Mouse (Mus musculus): ENCODE measurements at regions not wholly inside any gene's neighbourhood (a gene's known extent, or its start where the extent isn't known, plus 50 kb on each side); places are given as distances from the start of the nearest gene placed in this dataset.

DNA sequence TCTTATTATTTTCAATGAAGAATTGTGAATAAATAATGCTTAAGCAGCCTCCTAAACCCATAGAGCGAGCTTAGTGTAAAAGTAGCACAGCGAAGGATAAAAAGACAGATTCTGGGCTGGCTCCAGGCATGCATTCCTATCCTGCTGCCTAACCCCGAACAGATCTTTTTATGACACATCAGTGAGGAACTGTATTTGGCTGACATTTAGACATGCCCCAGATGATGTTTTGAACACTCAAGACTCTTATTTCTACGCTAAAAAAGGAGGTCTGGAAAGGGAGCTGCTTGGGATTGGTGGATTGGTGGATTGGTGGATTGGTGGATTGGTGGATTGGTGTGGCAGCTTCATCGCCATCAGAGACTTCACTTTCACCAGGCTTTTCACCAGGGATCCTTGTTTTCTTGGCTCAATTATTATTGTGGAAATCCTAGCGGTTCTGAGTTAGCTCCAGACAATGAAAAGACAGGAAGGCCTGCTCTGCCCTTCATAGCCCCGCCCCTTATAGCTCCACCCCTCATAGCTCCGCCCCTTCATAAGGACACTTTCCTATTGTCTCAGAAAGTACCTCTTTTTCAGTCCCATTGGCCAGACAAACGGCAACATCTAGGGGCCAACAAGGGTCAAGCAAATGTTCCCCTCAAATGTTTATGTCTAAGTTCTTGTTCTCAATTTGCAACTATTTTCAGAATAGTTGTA lies 59.6 kb upstream of the Plxnc1 start:
- Histone ChIP-seq H3K4me2 (replicated peaks) (no peak overlapping the region), H3K36me3 (replicated peaks; ENCODE audit: control insufficient read depth, insufficient read depth) (no peaks in the 10 kb centered on the region), H3K9ac (no peak overlapping the region), H3K27ac (no peak overlapping the region), H3K4me3 (replicated peaks; ENCODE audit: low read length) (no peak overlapping the region), H3K9me3 (ENCODE audit: control insufficient read depth, low read length) (no peaks in the 10 kb centered on the region), H3K4me1 (replicated peaks; ENCODE audit: control insufficient read depth, insufficient read depth, low read length) (no peaks in the 10 kb centered on the region), H3K27me3 (ENCODE audit: control insufficient read depth, insufficient read depth, low read length) (no peaks in the 10 kb centered on the region)
- DNase-seq (ENCODE audit: low spot score) (no peak), ATAC-seq (ENCODE audit: low FRiP score) (no peak)
- 86% methylated on average over 9 of the region's 9 CpGs for WGBS

DNA sequence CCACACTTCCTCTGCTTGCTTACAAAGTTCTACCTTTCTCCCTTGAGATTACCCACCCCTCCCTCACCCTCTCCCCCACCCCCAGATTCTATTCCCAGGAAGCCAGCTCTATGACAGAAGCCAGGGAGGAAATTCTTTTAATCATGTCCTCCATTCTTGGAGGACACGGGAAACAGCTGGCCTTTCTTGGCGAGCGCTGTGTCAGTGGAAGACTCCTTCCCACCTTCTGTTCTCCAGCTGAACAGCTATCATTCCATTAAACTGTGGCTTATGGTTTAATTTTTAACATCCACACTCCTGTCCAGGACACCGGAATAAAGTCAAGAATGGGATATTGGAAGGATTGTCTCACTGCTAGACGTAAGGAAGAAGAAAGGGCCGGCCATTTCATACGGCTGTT lies 59.0 kb upstream of the Plxnc1 start:
- Histone ChIP-seq H3K36me3 (replicated peaks; ENCODE audit: control insufficient read depth, insufficient read depth) (no peaks in the 10 kb centered on the region), H3K27ac (no peak overlapping the region), H3K27me3 (ENCODE audit: control insufficient read depth, insufficient read depth, low read length) (no peaks in the 10 kb centered on the region), H3K4me3 (replicated peaks; ENCODE audit: low read length) (no peak overlapping the region), H3K4me1 (replicated peaks; ENCODE audit: control insufficient read depth, insufficient read depth, low read length) (no peaks in the 10 kb centered on the region), H3K9ac (no peak overlapping the region), H3K9me3 (ENCODE audit: control insufficient read depth, low read length) (no peaks in the 10 kb centered on the region), H3K4me2 (replicated peaks) (no peak overlapping the region)
- ATAC-seq (ENCODE audit: low FRiP score) (no peak), DNase-seq (ENCODE audit: low spot score) (no peak)
- WGBS = 84% methylated on average over 7 of the region's 7 CpGs

DNA sequence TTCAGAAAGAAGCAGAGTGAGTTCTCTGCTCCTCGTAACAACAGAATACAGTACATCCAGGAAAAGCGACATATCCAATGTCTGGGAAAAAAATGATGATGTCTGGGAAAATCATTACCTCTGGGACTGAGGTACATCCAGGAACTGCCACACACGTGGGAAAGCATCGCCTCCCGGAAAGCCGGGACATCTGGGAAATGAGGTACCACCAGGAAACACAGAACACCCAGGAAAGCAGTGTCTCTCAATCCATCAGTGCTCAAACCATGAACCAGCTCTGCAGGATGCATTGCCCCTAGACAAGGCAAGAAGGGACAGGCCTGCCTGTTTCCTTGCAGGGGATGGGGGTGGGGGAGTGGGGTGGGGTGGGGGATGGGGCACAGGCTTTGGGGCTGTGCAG lies 57.0 kb upstream of the Plxnc1 start:
- H3K36me3 ChIP-seq (replicated peaks; ENCODE audit: control insufficient read depth, insufficient read depth) = no peaks in the 10 kb centered on the region
- H3K4me2 ChIP-seq (replicated peaks) = no peak overlapping the region
- no peak for ATAC-seq (ENCODE audit: low FRiP score)
- no peaks in the 10 kb centered on the region for H3K27me3 ChIP-seq (ENCODE audit: control insufficient read depth, insufficient read depth, low read length)
- no peak overlapping the region for H3K9ac ChIP-seq
- no peaks in the 10 kb centered on the region for H3K4me1 ChIP-seq (replicated peaks; ENCODE audit: control insufficient read depth, insufficient read depth, low read length)
- no peak overlapping the region for H3K27ac ChIP-seq
- no peak for DNase-seq (ENCODE audit: low spot score)
- H3K4me3 ChIP-seq (replicated peaks; ENCODE audit: low read length) = no peak overlapping the region
- WGBS = 67% methylated on average over 6 of the region's 6 CpGs
- no peaks in the 10 kb centered on the region for H3K9me3 ChIP-seq (ENCODE audit: control insufficient read depth, low read length)

DNA sequence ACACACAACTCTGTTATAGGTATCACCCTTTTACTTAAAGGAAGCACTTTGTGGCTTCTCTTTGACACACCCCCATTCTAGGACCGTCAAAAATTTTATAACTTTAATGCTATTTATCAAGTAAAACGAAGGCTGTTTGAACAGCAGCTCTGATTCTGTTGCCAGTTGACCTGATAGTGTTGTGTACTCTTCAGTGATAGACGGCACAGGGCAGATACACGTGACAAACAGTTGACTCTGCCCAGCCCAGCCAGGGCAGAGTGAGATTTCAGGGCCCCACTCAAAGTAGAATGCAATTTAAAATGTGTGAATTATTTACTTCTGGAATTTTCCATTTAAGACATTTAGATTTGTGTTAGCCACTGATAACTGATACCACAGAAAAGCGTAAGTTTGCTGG lies 55.1 kb upstream of the Plxnc1 start:
- Histone ChIP-seq H3K27ac (no peak overlapping the region), H3K4me2 (replicated peaks) (no peak overlapping the region), H3K36me3 (replicated peaks; ENCODE audit: control insufficient read depth, insufficient read depth) (no peaks in the 10 kb centered on the region), H3K9me3 (ENCODE audit: control insufficient read depth, low read length) (no peaks in the 10 kb centered on the region), H3K4me1 (replicated peaks; ENCODE audit: control insufficient read depth, insufficient read depth, low read length) (no peaks in the 10 kb centered on the region), H3K9ac (no peak overlapping the region), H3K4me3 (replicated peaks; ENCODE audit: low read length) (no peak overlapping the region), H3K27me3 (ENCODE audit: control insufficient read depth, insufficient read depth, low read length) (no peaks in the 10 kb centered on the region)
- DNase-seq (ENCODE audit: low spot score) (no peak), ATAC-seq (ENCODE audit: low FRiP score) (no peak)
- 90% methylated on average over 5 of the region's 5 CpGs for WGBS
